Mouse (Mus musculus): ENCODE measurements around the gene Sft2d1.

Gene Sft2d1

GRCm38 (mm10) chr17:8361281-8362103 lies 50.6 kb downstream of the Sft2d1 start:
- DNase-seq (ENCODE audit: low read depth, low spot score), result no peak

- DNase-seq (ENCODE audit: low read depth, low spot score), result no peak
These were observed 56.9 kb downstream of the Sft2d1 start for GRCm38 (mm10) chr17:8367514-8368480.

GRCm38 (mm10) chr17:8368570-8368969 lies 57.7 kb downstream of the Sft2d1 start:
- DNase-seq (ENCODE audit: low read depth, low spot score), result no peak

GRCm38 (mm10) chr17:8369171-8369570 lies 58.3 kb downstream of the Sft2d1 start:
- DNase-seq (ENCODE audit: low read depth, low spot score), result no peak

- DNase-seq (ENCODE audit: low read depth, low spot score), result no peak
These were observed 59.8 kb downstream of the Sft2d1 start for GRCm38 (mm10) chr17:8370634-8371229.

- DNase-seq (ENCODE audit: low read depth, low spot score), result peak; percentile 74
These were observed 60.9 kb downstream of the Sft2d1 start for GRCm38 (mm10) chr17:8371834-8372233.

- peak; percentile 85 for DNase-seq (ENCODE audit: low read depth, low spot score)
These were observed 61.6 kb downstream of the Sft2d1 start for GRCm38 (mm10) chr17:8372286-8373046.
